Mouse (Mus musculus): Measurements from ENCODE around the gene Slc2a3. TPM values are rescaled to one million over a fixed set of nuclear protein-coding genes. Genes with fewer than 3 reads are reported as not detected.
"Not testable (repeated sequence)": the region's sequence is repeated elsewhere in the genome, so short reads cannot be mapped to it uniquely, and the experiment has no call there.

Gene Slc2a3
- polyA plus RNA-seq, 1 experiment from 2014 or later, result 9.6 TPM

DNA sequence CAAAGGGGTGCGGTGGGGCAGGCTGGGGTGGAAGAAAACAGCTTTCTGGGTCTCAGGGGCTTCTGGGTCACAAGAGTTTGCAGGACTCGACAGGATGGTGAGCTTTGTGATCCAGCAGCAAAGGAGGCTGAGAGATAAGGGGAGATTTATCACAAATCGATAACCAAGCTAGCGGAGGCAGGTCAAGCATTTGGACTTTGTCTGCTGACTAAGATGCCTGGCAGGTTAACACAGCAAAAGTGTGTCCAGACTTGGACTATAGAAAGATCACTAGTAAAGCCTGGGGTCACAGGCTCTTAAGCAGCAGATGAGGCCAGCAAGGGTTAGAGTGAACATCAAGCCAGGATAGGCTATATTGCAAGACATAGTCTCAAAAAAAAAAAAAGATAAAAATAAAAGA lies 20.3 kb downstream of the Slc2a3 start:
- H3K27me3 ChIP-seq (ENCODE audit: insufficient read depth, low read length), result no peaks in the 10 kb centered on the region
- H3K9ac ChIP-seq (replicated peaks; ENCODE audit: low read length), result no peak overlapping the region
- no peak overlapping the region for H3K4me3 ChIP-seq (ENCODE audit: low read length)
- H3K4me2 ChIP-seq (replicated peaks; ENCODE audit: low read depth, low read length), result no peak overlapping the region
- no peaks in the 10 kb centered on the region for H3K36me3 ChIP-seq (ENCODE audit: insufficient read depth, low read length)
- H3K27ac ChIP-seq (ENCODE audit: low read length), result no peak overlapping the region
- no peaks in the 10 kb centered on the region for H3K4me1 ChIP-seq (ENCODE audit: insufficient read depth, low read length)
- no peak for ATAC-seq (ENCODE audit: low FRiP score, low TSS enrichment)
- 75% methylated on average over 4 of the region's 4 CpGs for WGBS
- H3K9me3 ChIP-seq (ENCODE audit: low read length), result no peaks in the 10 kb centered on the region

DNA sequence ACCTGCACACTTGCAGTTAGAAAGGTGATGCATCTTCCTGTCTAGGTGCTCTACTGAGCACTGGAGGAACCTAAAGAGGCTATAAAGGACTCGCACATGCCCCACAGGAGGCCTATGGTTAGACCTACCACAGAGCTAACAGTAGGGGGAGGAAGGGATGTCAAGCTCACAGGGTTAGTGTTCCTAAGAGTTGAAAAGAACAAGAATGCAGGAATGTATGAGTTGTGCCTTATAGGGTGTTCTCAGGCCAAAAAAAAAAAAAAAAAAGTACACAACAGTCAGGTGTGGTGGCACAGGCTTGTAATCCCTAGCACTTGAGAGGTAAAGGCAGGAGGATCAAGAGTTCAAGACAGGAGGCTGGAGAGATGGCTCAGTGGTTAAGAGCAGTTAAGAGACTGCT lies 21.5 kb downstream of the Slc2a3 start:
- H3K9ac ChIP-seq (replicated peaks; ENCODE audit: low read length), result no peak overlapping the region
- 32% methylated on average over 1 of the region's 1 CpGs for WGBS
- H3K27me3 ChIP-seq (ENCODE audit: insufficient read depth, low read length), result no peaks in the 10 kb centered on the region
- no peak overlapping the region for H3K27ac ChIP-seq (ENCODE audit: low read length)
- no peak overlapping the region for H3K4me3 ChIP-seq (ENCODE audit: low read length)
- no peak for ATAC-seq (ENCODE audit: low FRiP score, low TSS enrichment)
- no peaks in the 10 kb centered on the region for H3K36me3 ChIP-seq (ENCODE audit: insufficient read depth, low read length)
- no peaks in the 10 kb centered on the region for H3K4me1 ChIP-seq (ENCODE audit: insufficient read depth, low read length)
- no peaks in the 10 kb centered on the region for H3K9me3 ChIP-seq (ENCODE audit: low read length)
- H3K4me2 ChIP-seq (replicated peaks; ENCODE audit: low read depth, low read length), result no peak overlapping the region

DNA sequence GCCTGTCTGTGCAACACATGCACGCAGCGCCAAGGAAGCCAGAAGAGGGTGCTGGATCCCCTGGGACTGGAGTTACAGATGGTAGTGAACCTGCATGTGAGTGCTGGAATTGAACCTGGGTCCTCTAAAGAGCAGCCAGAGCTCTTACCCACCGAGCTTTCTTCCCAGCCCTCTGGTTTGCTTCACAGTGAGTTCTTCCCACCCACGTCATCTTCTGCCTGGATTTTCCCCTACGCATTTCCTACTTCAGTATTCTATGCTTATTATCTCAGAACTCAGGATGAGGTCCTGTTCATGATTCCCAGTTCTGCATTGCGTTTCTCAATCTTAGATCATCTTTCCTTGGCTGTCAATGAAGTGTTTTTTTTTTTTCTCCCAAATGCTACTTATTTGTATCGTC lies 25.4 kb downstream of the Slc2a3 start:
- ATAC-seq (ENCODE audit: low FRiP score, low TSS enrichment), result no peak
- Histone ChIP-seq H3K27me3 (ENCODE audit: insufficient read depth, low read length) (no peaks in the 10 kb centered on the region), H3K36me3 (ENCODE audit: insufficient read depth, low read length) (no peaks in the 10 kb centered on the region), H3K9me3 (ENCODE audit: low read length) (no peaks in the 10 kb centered on the region), H3K4me1 (ENCODE audit: insufficient read depth, low read length) (no peaks in the 10 kb centered on the region), H3K27ac (ENCODE audit: low read length) (no peak overlapping the region), H3K4me3 (ENCODE audit: low read length) (no peak overlapping the region), H3K9ac (replicated peaks; ENCODE audit: low read length) (no peak overlapping the region), H3K4me2 (replicated peaks; ENCODE audit: low read depth, low read length) (no peak overlapping the region)
- WGBS, result 83% methylated on average over 7 of the region's 7 CpGs

DNA sequence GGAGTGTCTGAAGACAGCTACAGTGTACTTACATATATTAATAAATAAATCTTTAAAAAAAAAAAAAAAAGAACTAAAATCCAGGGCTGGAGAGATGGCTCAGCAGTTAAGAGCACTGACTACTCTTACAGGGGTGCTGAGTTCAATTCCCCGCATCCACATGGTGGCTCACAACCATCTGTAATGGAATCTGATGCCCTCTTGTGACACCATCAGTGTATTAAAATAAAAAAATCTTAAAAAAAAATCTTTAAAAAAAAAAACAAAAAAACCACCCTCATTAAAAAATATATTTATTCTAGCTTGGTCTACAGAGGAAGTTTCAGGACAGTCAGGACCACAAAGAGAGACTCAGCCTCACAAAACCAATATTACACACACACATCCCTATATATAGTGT lies 27.1 kb downstream of the Slc2a3 start:
- 92% methylated on average over 1 of the region's 1 CpGs for WGBS
- no peaks in the 10 kb centered on the region for H3K27me3 ChIP-seq (ENCODE audit: insufficient read depth, low read length)
- no peak overlapping the region for H3K4me3 ChIP-seq (ENCODE audit: low read length)
- H3K36me3 ChIP-seq (ENCODE audit: insufficient read depth, low read length), result no peaks in the 10 kb centered on the region
- H3K4me2 ChIP-seq (replicated peaks; ENCODE audit: low read depth, low read length), result no peak overlapping the region
- H3K9ac ChIP-seq (replicated peaks; ENCODE audit: low read length), result no peak overlapping the region
- H3K27ac ChIP-seq (ENCODE audit: low read length), result no peak overlapping the region
- no peaks in the 10 kb centered on the region for H3K4me1 ChIP-seq (ENCODE audit: insufficient read depth, low read length)
- no peaks in the 10 kb centered on the region for H3K9me3 ChIP-seq (ENCODE audit: low read length)
- ATAC-seq (ENCODE audit: low FRiP score, low TSS enrichment), result no peak

DNA sequence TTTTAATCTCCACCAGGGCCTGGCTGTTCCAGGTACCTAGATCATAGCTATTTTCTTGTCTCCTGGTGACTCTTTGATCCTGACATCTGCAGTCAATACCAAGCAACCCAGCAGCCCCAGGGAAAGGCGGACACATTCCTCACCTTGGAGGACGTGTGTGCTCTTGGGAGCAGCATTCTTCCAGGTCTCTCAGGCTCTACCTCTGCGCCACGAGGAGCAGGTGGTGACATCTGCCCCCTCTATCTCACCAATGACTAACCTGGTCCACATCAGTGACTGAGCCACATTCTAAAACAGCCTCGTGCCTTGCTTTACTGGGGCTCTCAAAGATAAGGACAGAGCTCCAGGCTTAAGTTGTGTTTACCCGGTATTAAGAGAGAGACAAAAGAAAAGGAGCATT lies 28.7 kb downstream of the Slc2a3 start:
- H3K9me3 ChIP-seq (ENCODE audit: low read length), result no peaks in the 10 kb centered on the region
- H3K4me2 ChIP-seq (replicated peaks; ENCODE audit: low read depth, low read length), result no peak overlapping the region
- no peak overlapping the region for H3K4me3 ChIP-seq (ENCODE audit: low read length)
- 49% methylated on average over 6 of the region's 6 CpGs for WGBS
- H3K27ac ChIP-seq (ENCODE audit: low read length), result no peak overlapping the region
- H3K9ac ChIP-seq (replicated peaks; ENCODE audit: low read length), result no peak overlapping the region
- H3K27me3 ChIP-seq (ENCODE audit: insufficient read depth, low read length), result no peaks in the 10 kb centered on the region; the same call in 1 of the 2 replicates
- ATAC-seq (ENCODE audit: low FRiP score, low TSS enrichment), result no peak
- H3K36me3 ChIP-seq (ENCODE audit: insufficient read depth, low read length), result no peaks in the 10 kb centered on the region
- no peaks in the 10 kb centered on the region for H3K4me1 ChIP-seq (ENCODE audit: insufficient read depth, low read length)

DNA sequence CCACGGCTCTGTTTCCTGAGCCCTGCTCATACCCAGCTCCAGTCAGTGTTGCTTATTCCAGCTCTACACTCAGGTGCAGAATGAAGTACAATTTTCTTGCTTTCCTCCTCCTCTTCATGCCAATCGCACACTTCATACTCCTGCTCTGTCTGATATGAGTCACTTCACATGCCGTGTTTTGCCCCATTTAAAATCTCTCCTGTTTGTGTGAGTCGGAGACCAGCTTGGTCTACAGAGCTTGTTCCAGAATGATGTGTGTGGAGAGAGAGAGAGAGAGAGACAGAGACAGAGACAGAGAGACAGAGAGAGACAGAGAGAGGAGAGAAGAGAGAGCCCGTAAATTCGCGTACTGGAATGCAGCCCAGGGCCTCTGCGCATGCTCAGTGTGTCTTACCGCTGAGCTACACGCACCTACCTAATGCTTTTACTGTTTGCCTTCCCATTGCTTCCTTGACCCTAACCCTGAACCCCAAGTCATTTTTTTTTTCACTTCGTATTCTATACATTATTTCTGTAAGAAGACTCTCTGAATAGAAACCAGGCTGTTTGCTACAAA lies 30.6 kb downstream of the Slc2a3 start:
- Histone ChIP-seq H3K27me3 (ENCODE audit: insufficient read depth, low read length) (no peaks in the 10 kb centered on the region; the same call in 1 of the 2 replicates), H3K9me3 (ENCODE audit: low read length) (no peaks in the 10 kb centered on the region), H3K4me2 (replicated peaks; ENCODE audit: low read depth, low read length) (no peak overlapping the region), H3K9ac (replicated peaks; ENCODE audit: low read length) (no peak overlapping the region), H3K27ac (ENCODE audit: low read length) (no peak overlapping the region), H3K4me1 (ENCODE audit: insufficient read depth, low read length) (0 out of 2 replicates have a peak, but pooled peaks cover 3% of the 10 kb centered on the region), H3K36me3 (ENCODE audit: insufficient read depth, low read length) (no peaks in the 10 kb centered on the region), H3K4me3 (ENCODE audit: low read length) (no peak overlapping the region)
- 84% methylated on average over 11 of the region's 11 CpGs for WGBS
- no peak for ATAC-seq (ENCODE audit: low FRiP score, low TSS enrichment)

DNA sequence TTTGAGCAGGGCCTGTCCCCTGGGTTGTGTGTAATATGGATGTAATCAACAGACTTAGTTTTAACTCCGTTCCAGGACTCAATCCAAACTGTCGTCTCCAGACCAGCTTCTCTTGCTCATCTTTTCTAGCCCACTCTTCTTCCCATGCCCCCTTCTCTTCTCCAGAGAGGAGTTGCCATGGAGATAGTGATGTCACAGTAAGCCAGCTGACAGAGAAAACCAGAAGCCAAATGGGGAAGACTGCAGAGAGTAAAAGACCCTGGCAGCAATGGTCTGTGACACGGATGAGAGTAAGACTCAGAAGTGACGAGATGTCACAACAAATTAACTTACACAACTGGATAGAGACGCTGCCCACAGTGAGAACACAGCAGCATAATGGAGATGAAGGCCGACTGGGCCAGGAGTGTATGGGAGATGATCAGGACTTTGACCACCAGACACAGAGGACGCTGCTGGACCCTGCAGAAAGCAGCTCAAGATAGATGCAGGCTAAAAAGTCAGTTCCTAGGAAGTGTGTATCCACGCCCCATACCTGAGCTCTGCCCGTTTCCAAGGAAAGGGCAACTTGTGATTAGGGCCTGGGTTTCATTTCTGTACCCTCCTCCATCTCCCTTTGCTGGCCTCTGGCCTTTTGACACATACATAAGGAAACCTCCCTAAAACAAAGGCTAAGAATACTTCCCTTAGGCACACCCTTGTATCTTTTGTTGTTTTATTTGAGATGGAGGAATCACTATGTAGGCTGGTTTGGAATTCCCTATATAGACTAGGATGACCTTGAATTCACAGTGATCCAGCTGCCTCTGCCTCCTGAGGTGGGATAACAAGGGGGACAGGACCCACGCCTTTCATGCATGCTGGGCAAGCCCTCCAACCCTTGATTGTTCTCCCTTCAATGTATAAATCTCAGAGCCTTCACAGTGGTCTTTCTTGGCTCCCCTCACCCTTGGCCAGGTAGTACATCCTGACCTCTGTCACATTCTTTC lies 31.4 kb downstream of the Slc2a3 start:
- peaks cover 6% of the 10 kb centered on the region for H3K27me3 ChIP-seq (ENCODE audit: insufficient read depth, low read length)
- no peak overlapping the region for H3K4me2 ChIP-seq (replicated peaks; ENCODE audit: low read depth, low read length)
- no peak overlapping the region for H3K27ac ChIP-seq (ENCODE audit: low read length)
- no peak overlapping the region for H3K9ac ChIP-seq (replicated peaks; ENCODE audit: low read length)
- no peaks in the 10 kb centered on the region for H3K36me3 ChIP-seq (ENCODE audit: insufficient read depth, low read length)
- peaks cover 8% of the 10 kb centered on the region for H3K4me1 ChIP-seq (ENCODE audit: insufficient read depth, low read length)
- ATAC-seq (ENCODE audit: low FRiP score, low TSS enrichment), result no peak
- 67% methylated on average over 10 of the region's 10 CpGs for WGBS
- H3K4me3 ChIP-seq (ENCODE audit: low read length), result no peak overlapping the region
- no peaks in the 10 kb centered on the region for H3K9me3 ChIP-seq (ENCODE audit: low read length)

DNA sequence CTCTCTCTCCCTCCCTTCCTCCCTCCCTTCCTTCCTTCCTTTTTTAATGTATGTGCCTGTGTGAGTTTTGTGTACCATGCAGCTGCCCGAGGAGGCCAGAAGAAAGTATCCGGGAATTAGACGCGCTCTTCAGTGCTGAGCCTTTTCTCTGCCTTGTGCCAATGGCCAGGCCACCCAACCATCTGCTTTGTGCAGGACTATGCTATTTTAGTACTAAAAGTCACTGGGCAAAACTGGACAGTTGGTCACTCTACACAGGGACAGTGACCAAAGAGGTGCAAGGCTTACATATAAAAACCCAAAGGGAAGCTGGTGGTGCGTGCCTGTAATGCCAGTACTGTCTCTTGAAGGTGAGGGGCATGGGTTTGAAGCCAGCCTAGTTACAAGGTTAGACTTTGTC lies 33.2 kb downstream of the Slc2a3 start:
- Histone ChIP-seq H3K4me3 (ENCODE audit: low read length) (no peak overlapping the region), H3K9me3 (ENCODE audit: low read length) (no peaks in the 10 kb centered on the region), H3K4me1 (ENCODE audit: insufficient read depth, low read length) (peaks cover 17% of the 10 kb centered on the region), H3K27me3 (ENCODE audit: insufficient read depth, low read length) (peaks cover 21% of the 10 kb centered on the region), H3K27ac (ENCODE audit: low read length) (no peak overlapping the region), H3K9ac (replicated peaks; ENCODE audit: low read length) (no peak overlapping the region), H3K36me3 (ENCODE audit: insufficient read depth, low read length) (no peaks in the 10 kb centered on the region), H3K4me2 (replicated peaks; ENCODE audit: low read depth, low read length) (no peak overlapping the region)
- WGBS, result 79% methylated on average over 5 of the region's 5 CpGs
- ATAC-seq (ENCODE audit: low FRiP score, low TSS enrichment), result no peak

DNA sequence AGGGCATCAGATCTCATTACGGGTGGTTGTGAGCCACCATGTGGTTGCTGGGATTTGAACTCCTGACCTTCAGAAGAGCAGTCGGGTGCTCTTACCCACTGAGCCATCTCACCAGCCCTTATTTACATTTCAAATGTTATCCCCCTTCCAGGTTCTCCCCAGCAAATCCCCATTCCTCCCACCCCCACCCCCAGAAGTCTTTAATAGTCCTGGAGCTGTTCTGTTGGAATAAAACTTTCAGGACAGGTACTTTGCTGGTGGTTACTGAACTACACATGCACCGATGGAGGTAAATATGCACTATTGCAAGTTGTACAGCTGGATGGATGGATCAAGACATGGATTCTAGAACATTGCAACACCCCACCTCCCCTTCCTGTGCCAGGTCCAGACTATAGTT lies 34.4 kb downstream of the Slc2a3 start:
- ATAC-seq (ENCODE audit: low FRiP score, low TSS enrichment); H3K4me2 ChIP-seq (replicated peaks; ENCODE audit: low read depth, low read length); H3K4me3 ChIP-seq (ENCODE audit: low read length); H3K9ac ChIP-seq (replicated peaks; ENCODE audit: low read length); H3K9me3 ChIP-seq (ENCODE audit: low read length); H3K36me3 ChIP-seq (ENCODE audit: insufficient read depth, low read length); H3K27ac ChIP-seq (ENCODE audit: low read length): not testable (repeated sequence)
- H3K27me3 ChIP-seq (ENCODE audit: insufficient read depth, low read length), result peaks cover 24% of the 10 kb centered on the region
- H3K4me1 ChIP-seq (ENCODE audit: insufficient read depth, low read length), result peaks cover 17% of the 10 kb centered on the region
- 59% methylated on average over 3 of the region's 3 CpGs for WGBS

Measured in kidney, embryonic 16.5 days (tissue).